Mouse (Mus musculus) heart, embryonic 16.5 days (tissue): ENCODE measurements around the gene Nol8. TPM values are rescaled to one million over a fixed set of nuclear protein-coding genes. Genes with fewer than 3 reads are reported as not detected.

Experiments
- ATAC-seq: fragments of 200-750 bp; cut with Nextera tagmentation; replicated peaks from 2 replicates; pipeline ENCODE4 v1.8.0; 2017; ENCODE audit warnings: moderate number of reproducible peaks; ENCODE audit not compliant: insufficient read depth, low FRiP score; ENCODE audit errors: extremely low read depth
- H3K27ac ChIP-seq: fragments of 300-500 bp; sonication (generic); 2 replicates; pipeline ENCODE4 v1.5.1; 2014; ENCODE audit warnings: mild to moderate bottlenecking, low read length, control low read depth, moderate library complexity
- H3K27me3 ChIP-seq: fragments of 300-500 bp; sonication (generic); 2 replicates; pipeline ENCODE4 v1.6.1; 2014; ENCODE audit warnings: low read length, mixed read lengths; ENCODE audit not compliant: control insufficient read depth, insufficient read depth
- H3K36me3 ChIP-seq: fragments of 300-500 bp; sonication (generic); 2 replicates; pipeline ENCODE4 v1.6.1; 2014; ENCODE audit not compliant: control insufficient read depth, insufficient read depth
- H3K4me1 ChIP-seq: fragments of 300-500 bp; sonication (generic); 2 replicates; pipeline ENCODE4 v1.6.1; 2014; ENCODE audit warnings: low read length, mixed read lengths; ENCODE audit not compliant: control insufficient read depth, insufficient read depth
- H3K4me2 ChIP-seq: fragments of 300-500 bp; sonication (generic); 2 replicates; pipeline ENCODE4 v1.6.1; 2014; ENCODE audit warnings: low read depth, mild to moderate bottlenecking, control low read depth, low read length
- H3K4me3 ChIP-seq: fragments of 300-500 bp; sonication (generic); 2 replicates; pipeline ENCODE4 v1.5.1; 2014; ENCODE audit warnings: mild to moderate bottlenecking, control low read depth, low read length
- H3K9ac ChIP-seq: fragments of 300-500 bp; sonication (generic); 2 replicates; pipeline ENCODE4 v1.6.1; 2014; ENCODE audit warnings: low read length, control low read depth
- H3K9me3 ChIP-seq: fragments of 300-500 bp; sonication (generic); replicated peaks from 2 replicates; pipeline ENCODE4 v1.6.1; 2016; ENCODE audit warnings: low read length; ENCODE audit not compliant: control insufficient read depth
- WGBS: fragments of 180-500 bp; shearing (Covaris S2); extraction: QIAGEN DNeasy Blood & Tissue Kit; methylation state at CpG from one replicate; pipeline ENCODE4 v1.1.7; 2014; 5-methylcytosine and 5-hydroxymethylcytosine counted together
- polyA plus RNA-seq: library from polyadenylated mRNA; unstranded; fragments of >200 nt; fragmentation: Nextera tagmentation; extraction: Ambion mirVana; gene quantifications from 2 replicates; pipeline ENCODE4 v1.2.1, GENCODE M21; 2015

Nol8 gene
- polyA plus RNA-seq, 1 experiment from 2014 or later: 11.5 TPM

DNA sequence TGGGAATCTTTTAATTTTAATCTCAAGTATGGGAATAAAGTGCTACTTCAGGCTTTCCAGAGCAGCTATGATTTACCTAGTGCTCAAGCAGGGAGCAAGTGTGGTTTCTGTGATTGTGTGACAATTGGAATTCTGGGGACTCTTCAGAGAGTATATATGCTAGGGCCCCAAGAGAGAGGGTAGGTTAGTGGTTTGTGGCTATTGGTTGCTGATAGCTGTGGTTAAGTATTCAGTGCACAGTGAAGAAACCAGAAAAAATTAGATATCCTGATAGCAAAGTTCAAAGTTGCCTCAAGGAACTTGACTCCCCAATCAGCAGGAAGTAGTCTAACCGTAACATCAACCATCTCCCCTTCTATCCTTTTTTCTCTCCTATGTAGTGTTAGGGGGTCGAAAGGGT is 24.9 kb downstream of the Nol8 start:
- 85% methylated on average over 2 of the region's 2 CpGs for WGBS
- Histone ChIP-seq H3K4me2 (no peak overlapping the region), H3K27me3 (no peaks in the 10 kb centered on the region), H3K27ac (no peak overlapping the region), H3K36me3 (peaks cover 12% of the 10 kb centered on the region), H3K4me1 (peaks cover 6% of the 10 kb centered on the region), H3K4me3 (no peak overlapping the region), H3K9me3 (no peaks in the 10 kb centered on the region), H3K9ac (no peak overlapping the region)
- no peak for ATAC-seq

DNA sequence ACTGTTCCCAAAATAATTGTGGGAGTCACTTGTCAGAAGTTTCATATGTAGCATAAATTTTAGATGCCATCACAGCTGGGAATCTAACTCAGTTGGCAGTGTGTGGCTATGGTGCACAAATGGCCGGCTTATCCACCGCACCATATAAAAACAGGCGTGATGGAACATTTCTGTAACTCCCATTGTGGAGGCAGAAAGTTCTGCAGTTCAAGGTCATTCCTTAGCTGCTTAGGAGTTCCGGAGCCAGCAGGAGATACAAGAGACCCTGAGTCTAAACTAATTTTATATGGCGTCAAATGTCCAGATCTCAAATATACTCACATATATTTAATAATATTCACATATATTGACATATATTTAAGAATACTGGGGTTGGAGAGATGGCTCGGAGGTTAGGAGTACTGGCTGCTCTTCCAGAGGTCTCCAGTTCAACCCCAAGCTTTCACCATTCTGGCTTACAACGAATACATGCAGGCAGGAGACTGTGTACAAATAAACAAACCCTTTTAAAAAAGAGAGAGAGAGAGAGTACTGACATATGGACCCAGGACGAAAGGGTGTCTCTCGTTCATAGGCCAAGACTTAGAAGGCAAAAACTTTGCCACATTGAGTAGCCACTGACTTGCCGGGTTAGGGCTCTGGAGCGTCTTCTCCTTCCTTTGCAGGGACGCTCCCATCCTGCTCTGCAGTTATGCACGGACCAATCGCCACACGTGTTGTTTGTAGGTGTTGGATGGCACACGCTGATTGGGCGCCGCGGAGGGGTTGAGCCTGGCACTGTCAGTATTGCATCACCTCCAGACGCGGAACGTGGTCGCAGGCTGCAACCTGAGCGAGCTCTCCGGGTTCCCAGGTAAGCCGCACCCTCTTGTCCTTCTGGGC is 28.7 kb downstream of the Nol8 start, which contains the start of gene Iars:
Gene Iars, plus strand, starts transcription at position 750 of the 882 bp plus-strand sequence.
- WGBS: 3% methylated on average over 26 of the region's 26 CpGs
- peak within 1 kb of the TSS; percentile 86 for H3K9ac ChIP-seq

DNA sequence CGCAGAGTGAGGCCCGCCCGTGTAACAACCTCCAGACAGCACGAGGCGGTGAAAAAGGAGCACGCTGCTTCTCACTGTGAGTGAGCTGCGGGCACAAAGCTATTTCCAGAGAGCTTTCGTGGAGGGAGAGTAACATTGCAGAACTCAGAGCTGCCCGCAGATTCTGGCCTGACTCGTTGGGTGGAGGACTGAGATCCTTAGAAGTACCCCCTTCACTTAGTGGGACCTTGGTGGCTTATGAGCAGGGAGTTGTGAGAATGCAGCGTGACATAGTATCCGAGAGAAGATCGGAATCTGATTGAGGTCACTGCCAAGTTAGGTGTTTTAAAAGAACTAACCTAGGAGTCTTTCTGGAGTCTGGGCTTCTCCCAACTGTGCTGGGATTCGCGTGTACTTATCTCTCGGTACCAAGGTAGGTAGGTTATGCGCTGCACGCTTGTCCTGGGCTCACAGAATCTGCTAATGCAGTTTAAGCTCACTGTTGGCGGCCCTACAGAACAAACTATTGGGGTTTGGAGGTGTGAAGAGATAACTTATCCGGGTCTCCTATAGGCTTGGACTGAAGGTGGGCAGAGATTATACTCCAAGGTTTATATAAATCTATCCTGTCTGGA is 29.5 kb downstream of the Nol8 start:
- Histone ChIP-seq H3K9ac (peak overlapping the region; percentile 86), H3K4me1 (peaks cover 11% of the 10 kb centered on the region), H3K36me3 (no peaks in the 10 kb centered on the region; the same call in 1 of the 2 replicates), H3K27me3 (no peaks in the 10 kb centered on the region), H3K4me2 (peak overlapping the region; percentile 69), H3K4me3 (peak overlapping the region; percentile 86), H3K9me3 (no peaks in the 10 kb centered on the region), H3K27ac (peak overlapping the region; percentile 76)
- peak; percentile 42; the same call in 1 of the 2 replicates for ATAC-seq
- WGBS: under 1% methylated on average over 20 of the region's 20 CpGs

More for the DNA sequence above, 28.7 kb downstream of the Nol8 start, which contains the start of gene Iars:
- Histone ChIP-seq H3K9me3 (no peaks in the 10 kb centered on the region), H3K4me3 (peak within 1 kb of the TSS; percentile 86), H3K4me1 (peaks cover 11% of the 10 kb centered on the region), H3K4me2 (peak within 1 kb of the TSS; percentile 72), H3K36me3 (peaks cover 3% of the 10 kb centered on the region), H3K27ac (peak within 1 kb of the TSS; percentile 76), H3K27me3 (no peaks in the 10 kb centered on the region)
- ATAC-seq: peak; percentile 100

DNA sequence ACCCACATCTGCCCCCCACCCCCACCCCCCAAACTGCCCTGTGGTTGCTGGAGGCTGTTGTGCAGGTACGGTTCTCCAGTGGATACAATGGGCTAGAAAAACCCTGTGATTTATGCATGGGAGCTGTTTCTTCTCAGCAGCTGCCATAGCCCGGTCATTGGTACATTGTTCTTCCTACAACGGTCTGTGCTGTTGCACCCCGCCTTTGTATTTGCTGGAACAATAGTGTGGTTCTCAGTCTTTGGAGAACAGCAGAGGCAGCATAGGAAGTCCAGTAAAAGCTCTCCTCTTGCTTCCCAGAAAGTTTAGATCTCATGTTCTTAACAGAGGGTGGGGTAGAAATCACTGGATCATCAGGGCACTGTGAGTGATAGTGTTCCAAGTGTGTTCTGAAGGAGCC is 31.4 kb downstream of the Nol8 start:
- Histone ChIP-seq H3K4me2 (no peak overlapping the region), H3K4me3 (no peak overlapping the region), H3K27me3 (no peaks in the 10 kb centered on the region), H3K4me1 (peaks cover 11% of the 10 kb centered on the region), H3K36me3 (peaks cover 13% of the 10 kb centered on the region), H3K9ac (no peak overlapping the region), H3K9me3 (no peaks in the 10 kb centered on the region), H3K27ac (no peak overlapping the region)
- 84% methylated on average over 4 of the region's 4 CpGs for WGBS
- ATAC-seq: no peak

DNA sequence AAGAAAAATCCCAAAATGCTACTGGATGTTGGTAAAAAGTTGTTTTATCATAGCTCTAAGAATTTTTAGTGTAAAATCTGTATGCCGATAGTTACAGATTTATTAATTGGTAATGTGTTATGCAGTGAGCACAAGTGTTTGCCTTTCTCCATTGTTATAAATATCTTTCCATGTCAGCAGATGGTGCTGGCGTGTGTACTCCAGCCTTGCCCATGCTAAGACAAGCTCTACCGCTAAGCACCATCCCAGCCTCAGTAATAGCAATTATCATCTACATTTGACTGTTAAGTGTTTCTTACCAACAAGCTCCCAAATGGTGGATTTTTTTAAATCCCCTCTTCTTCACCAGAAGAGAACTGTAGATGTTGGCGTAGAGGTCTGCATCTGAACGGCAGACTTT is 38.2 kb downstream of the Nol8 start:
- ATAC-seq: no peak
- no peak overlapping the region for H3K4me2 ChIP-seq
- no peak overlapping the region for H3K9ac ChIP-seq
- H3K4me3 ChIP-seq: no peak overlapping the region
- no peaks in the 10 kb centered on the region for H3K4me1 ChIP-seq
- H3K9me3 ChIP-seq: no peaks in the 10 kb centered on the region
- H3K27ac ChIP-seq: no peak overlapping the region
- 94% methylated on average over 5 of the region's 5 CpGs for WGBS
- H3K36me3 ChIP-seq: peaks cover 40% of the 10 kb centered on the region
- no peaks in the 10 kb centered on the region for H3K27me3 ChIP-seq

DNA sequence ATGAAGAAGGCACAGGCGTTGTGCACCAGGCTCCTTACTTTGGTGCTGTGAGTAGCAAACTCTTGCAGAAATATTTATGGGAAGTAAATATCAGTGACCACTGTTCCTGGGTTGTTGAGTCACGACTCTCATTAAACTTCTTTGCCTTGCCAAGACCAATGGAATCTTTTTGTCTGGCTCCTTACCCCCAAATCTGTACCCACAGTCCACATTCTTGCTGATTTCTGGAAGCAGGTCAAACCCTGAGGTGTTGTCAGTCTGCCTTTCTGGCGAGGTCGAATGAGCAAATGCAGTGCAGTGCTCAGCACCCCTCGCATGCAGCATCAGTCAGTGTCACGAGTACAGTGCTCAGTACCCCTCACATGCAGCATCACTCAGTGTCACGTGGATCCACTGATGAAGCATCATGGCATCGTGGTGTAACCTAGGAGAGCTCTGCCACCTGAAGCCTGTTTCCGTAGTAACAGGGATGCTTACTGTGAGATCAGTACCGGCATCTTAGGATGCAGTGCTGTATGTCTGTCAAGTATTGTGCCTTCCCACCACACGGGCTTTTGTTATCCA is 50.4 kb downstream of the Nol8 start:
- Histone ChIP-seq H3K9me3 (no peaks in the 10 kb centered on the region), H3K4me1 (no peaks in the 10 kb centered on the region), H3K27ac (no peak overlapping the region), H3K27me3 (no peaks in the 10 kb centered on the region), H3K4me2 (no peak overlapping the region), H3K36me3 (peaks cover 49% of the 10 kb centered on the region), H3K9ac (no peak overlapping the region), H3K4me3 (no peak overlapping the region)
- no peak for ATAC-seq
- WGBS: 90% methylated on average over 11 of the region's 11 CpGs

DNA sequence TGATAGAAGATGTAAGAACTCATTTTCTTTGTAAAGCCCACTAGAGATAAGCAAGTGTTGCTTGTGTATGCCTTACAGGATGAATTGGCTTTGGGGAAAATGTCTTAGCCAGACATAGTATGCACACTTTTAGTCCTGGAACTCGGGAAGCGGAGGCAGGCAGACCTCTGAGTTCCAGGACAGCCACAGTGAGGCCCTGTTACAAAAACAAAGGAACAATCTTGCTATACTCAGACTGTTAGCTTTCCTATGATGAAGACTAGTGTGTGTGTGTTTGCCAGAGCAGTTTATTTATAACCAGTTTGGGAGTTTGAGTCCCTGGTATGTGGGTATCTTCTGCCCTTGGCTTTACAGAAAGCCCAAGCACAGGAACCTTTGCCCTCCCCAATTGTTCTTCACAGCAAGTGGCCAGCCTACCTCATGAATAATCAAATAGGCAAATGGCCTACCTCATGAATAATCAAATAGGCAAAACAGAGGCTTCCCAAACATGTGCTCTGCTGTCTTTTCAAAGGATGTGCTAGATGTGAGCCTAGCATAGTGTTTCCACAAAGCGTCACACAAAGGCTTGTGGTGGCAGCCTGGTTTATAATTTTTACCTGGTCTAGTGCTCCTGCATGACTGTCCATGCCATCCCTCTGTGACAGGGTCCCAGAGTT is 53.3 kb downstream of the Nol8 start:
- peaks cover 60% of the 10 kb centered on the region for H3K36me3 ChIP-seq
- WGBS: 91% methylated on average over 3 of the region's 3 CpGs
- no peak for ATAC-seq
- no peak overlapping the region for H3K9ac ChIP-seq
- no peaks in the 10 kb centered on the region for H3K4me1 ChIP-seq
- H3K9me3 ChIP-seq: no peaks in the 10 kb centered on the region
- H3K4me3 ChIP-seq: no peak overlapping the region
- no peak overlapping the region for H3K4me2 ChIP-seq
- H3K27me3 ChIP-seq: no peaks in the 10 kb centered on the region
- H3K27ac ChIP-seq: no peak overlapping the region

DNA sequence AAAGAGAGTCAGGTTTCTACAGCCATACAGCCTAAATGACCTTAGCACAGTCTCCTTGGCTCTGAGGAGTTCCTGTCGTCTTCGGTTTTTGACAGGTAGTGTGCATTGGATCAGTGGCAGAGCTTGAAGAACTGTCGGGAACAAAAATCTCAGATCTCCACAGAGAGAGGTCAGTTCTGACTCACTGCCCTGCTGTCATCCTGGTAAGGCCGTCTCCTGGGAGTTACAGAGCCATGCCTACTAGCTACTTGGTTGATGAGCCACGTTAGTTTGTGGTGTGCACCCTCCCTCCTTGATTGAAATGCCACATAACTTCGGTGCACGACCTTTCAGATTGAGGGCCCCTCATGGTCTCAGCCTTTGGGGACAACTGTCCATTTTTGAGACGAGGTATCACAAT is 55.4 kb downstream of the Nol8 start:
- Histone ChIP-seq H3K4me3 (no peak overlapping the region), H3K9ac (no peak overlapping the region), H3K27me3 (no peaks in the 10 kb centered on the region), H3K9me3 (no peaks in the 10 kb centered on the region), H3K4me1 (no peaks in the 10 kb centered on the region), H3K27ac (no peak overlapping the region), H3K4me2 (no peak overlapping the region), H3K36me3 (peaks cover 52% of the 10 kb centered on the region)
- no peak for ATAC-seq
- WGBS: 81% methylated on average over 8 of the region's 8 CpGs
